ENCODE assay signal across 9 mouse cellular contexts in the genomic region with DNA sequence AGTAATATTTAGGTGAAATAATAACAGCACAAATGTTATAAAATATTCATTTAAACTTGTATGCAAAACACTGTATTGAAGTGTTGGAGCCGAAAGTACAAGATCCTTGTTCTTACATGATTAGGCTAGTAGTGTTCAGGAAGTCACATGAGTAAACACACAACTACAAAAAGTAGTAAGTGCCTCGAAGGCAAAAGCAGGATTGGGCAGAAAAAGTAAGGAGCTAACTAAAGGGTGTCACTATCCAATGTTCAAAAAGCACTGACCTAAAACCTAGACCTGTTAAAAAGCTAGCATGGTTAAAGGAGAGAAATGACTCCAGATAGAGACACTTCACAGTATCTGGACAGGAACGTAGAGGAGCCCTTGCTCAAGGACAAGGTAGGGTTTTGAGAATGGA. TPM values are rescaled to one million over a fixed set of nuclear protein-coding genes. Genes with fewer than 3 reads are reported as not detected.
DNase-seq lines count a peak whose midpoint lies in the region; ATAC-seq and TF ChIP-seq lines count a peak whose summit lies in the region.
"Had no signal": no experiment of that assay in that cellular context is flagged by ENCODE, and none has a peak within 500 bp of the region (broad histone marks: within the 10 kb centered on the region; RNA-seq: fewer than 3 reads in every experiment).

No protein-coding gene starts in this region.

- ATAC-seq in hindbrain, postnatal 0 days, result no peak
- no peak for ATAC-seq in midbrain, postnatal 0 days (ENCODE audit: low FRiP score)

- 0 out of 2 replicates have a peak overlapping the region, but pooled peaks have one; percentile 10 for H3K4me3 ChIP-seq in kidney, adult 2 months (ENCODE audit: insufficient read depth, low read depth, low read length)
- peak overlapping the region; percentile 82 for H3K4me3 ChIP-seq in bone marrow macrophage, adult 2 months (ENCODE audit: insufficient read depth, low read length)
- H3K4me3 ChIP-seq in hindbrain, postnatal 0 days (ENCODE audit: low read length), result peak overlapping the region; percentile 81
- H3K4me3 ChIP-seq in midbrain, postnatal 0 days (ENCODE audit: low read depth, low read length), result peak overlapping the region; percentile 69

- no peak for TF ChIP-seq POLR2A in kidney, adult 2 months (IDR thresholded peaks at IDR 0.05; ENCODE audit: low read depth, low read length)
- TF ChIP-seq POLR2A in bone marrow macrophage, adult 2 months (IDR thresholded peaks at IDR 0.05; ENCODE audit: borderline replicate concordance, low read depth, low read length), result no peak

- no peak for DNase-seq in kidney, adult 2 months
- no peak for DNase-seq in kidney, postnatal 4 days
- DNase-seq in hindbrain, postnatal 0 days (ENCODE audit: low spot score), result no peak
- DNase-seq in midbrain, postnatal 0 days (ENCODE audit: low spot score), result no peak
- no peak for DNase-seq in layer of hippocampus, postnatal 36 days
- no peak for DNase-seq in left cerebral cortex, adult 8-10 months (ENCODE audit: low spot score in 2 of 2)
- DNase-seq in layer of hippocampus, adult 11-12 months (ENCODE audit: low spot score), result no peak
- DNase-seq: lung, postnatal 4 days had no signal

- H3K27me3 ChIP-seq in kidney, adult 2 months (replicated peaks; ENCODE audit: control insufficient read depth, insufficient read depth, low read length), result no peaks in the 10 kb centered on the region
- no peaks in the 10 kb centered on the region for H3K27me3 ChIP-seq in hindbrain, postnatal 0 days (ENCODE audit: insufficient read depth, low read length)
- no peaks in the 10 kb centered on the region for H3K27me3 ChIP-seq in midbrain, postnatal 0 days (ENCODE audit: insufficient read depth, low read length)

- peaks cover 1% of the 10 kb centered on the region; the same call in 1 of the 2 replicates for H3K36me3 ChIP-seq in kidney, adult 2 months (ENCODE audit: control insufficient read depth, insufficient read depth, low read length)
- H3K36me3 ChIP-seq in hindbrain, postnatal 0 days (ENCODE audit: insufficient read depth, low read length), result no peaks in the 10 kb centered on the region
- H3K36me3 ChIP-seq in midbrain, postnatal 0 days (ENCODE audit: insufficient read depth, low read length), result 0 out of 2 replicates have a peak, but pooled peaks cover 3% of the 10 kb centered on the region

- H3K9ac ChIP-seq in hindbrain, postnatal 0 days (replicated peaks; ENCODE audit: low read length), result peak overlapping the region; percentile 77; the same call in 1 of the 2 replicates
- no peak overlapping the region for H3K9ac ChIP-seq in midbrain, postnatal 0 days (replicated peaks; ENCODE audit: low read length, poor library complexity, severe bottlenecking)

- peaks cover 3% of the 10 kb centered on the region; the same call in 1 of the 2 replicates for H3K4me1 ChIP-seq in kidney, adult 2 months (ENCODE audit: control insufficient read depth, insufficient read depth, low read length)
- H3K4me1 ChIP-seq in bone marrow macrophage, adult 2 months (ENCODE audit: control insufficient read depth, insufficient read depth, low read length), result 0 out of 2 replicates have a peak, but pooled peaks cover 2% of the 10 kb centered on the region
- H3K4me1 ChIP-seq in hindbrain, postnatal 0 days (ENCODE audit: insufficient read depth, low read length), result peaks cover 8% of the 10 kb centered on the region
- peaks cover 3% of the 10 kb centered on the region; the same call in 1 of the 2 replicates for H3K4me1 ChIP-seq in midbrain, postnatal 0 days (ENCODE audit: insufficient read depth, low read length)

- 16% methylated on average over 3 of the region's 3 CpGs for WGBS in kidney, adult 2 months
- WGBS in hindbrain, postnatal 0 days, result 66% methylated on average over 3 of the region's 3 CpGs
- WGBS in midbrain, postnatal 0 days, result 69% methylated on average over 3 of the region's 3 CpGs

- peak overlapping the region; percentile 75 for H3K4me2 ChIP-seq in hindbrain, postnatal 0 days (ENCODE audit: low read depth, low read length)
- H3K4me2 ChIP-seq in midbrain, postnatal 0 days (ENCODE audit: low read depth, low read length, poor library complexity, severe bottlenecking), result peak overlapping the region; percentile 71

- no peak for TF ChIP-seq CTCF in kidney, adult 2 months (conservative IDR thresholded peaks at IDR 0.05; ENCODE audit: insufficient read depth, insufficient read length, low read depth, low read length)
- TF ChIP-seq CTCF in bone marrow macrophage, adult 2 months (IDR thresholded peaks at IDR 0.05; ENCODE audit: low read depth, low read length), result no peak
- TF ChIP-seq CTCF in hindbrain, postnatal 0 days (IDR thresholded peaks at IDR 0.05; ENCODE audit: low read depth), result no peak
- TF ChIP-seq CTCF in midbrain, postnatal 0 days (IDR thresholded peaks at IDR 0.05), result no peak

- H3K27ac ChIP-seq in kidney, adult 2 months (ENCODE audit: insufficient read depth, low read depth, low read length), result no peak overlapping the region
- H3K27ac ChIP-seq in bone marrow macrophage, adult 2 months (ENCODE audit: insufficient read depth, low read depth, low read length), result peak overlapping the region; percentile 7; the same call in 1 of the 2 replicates
- no peak overlapping the region for H3K27ac ChIP-seq in hindbrain, postnatal 0 days
- H3K27ac ChIP-seq in midbrain, postnatal 0 days (ENCODE audit: low read depth, low read length), result no peak overlapping the region

- no peaks in the 10 kb centered on the region for H3K9me3 ChIP-seq in hindbrain, postnatal 0 days (ENCODE audit: low read length)
- H3K9me3 ChIP-seq in midbrain, postnatal 0 days (ENCODE audit: low read length), result no peaks in the 10 kb centered on the region

RNA-seq across cellular contexts. Expression of a gene that starts 0.9 kb away (rescaled TPM):
- polyA plus RNA-seq in kidney, adult 2 months (2012; rRNA removed), result 0.16 and 0.17 TPM in 2 replicates
- polyA plus RNA-seq in bone marrow macrophage, adult 2 months (2012; ENCODE audit: insufficient read depth, insufficient read length, missing spikeins), result 9.6 and 9.8 TPM in 2 replicates
- 2.5 and 3.0 TPM in 2 replicates for total RNA-seq in hindbrain, postnatal 0 days (2014; rRNA removed)
- 18.2 and 19.8 TPM in 2 replicates for polyA plus RNA-seq in hindbrain, postnatal 0 days (2015; fragmentation: Nextera tagmentation; extraction: Ambion mirVana)
- total RNA-seq in midbrain, postnatal 0 days (2014; rRNA removed), result 2.8 and 3.6 TPM in 2 replicates
- polyA plus RNA-seq in midbrain, postnatal 0 days (2015; fragmentation: Nextera tagmentation; extraction: Ambion mirVana), result 8.6 and 9.8 TPM in 2 replicates
- 1 to 10 TPM in 1 of 2 experiments, under 1 TPM in 1; 0.86 to 1.5 TPM for total RNA-seq in layer of hippocampus, postnatal 36 days (2021)
- 1 to 10 TPM in 2 of 4 experiments, under 1 TPM in 2; 0.81 to 2.5 (median 1.2) TPM for total RNA-seq in left cerebral cortex, adult 8-10 months (2022)

RNA-seq across cellular contexts. Expression of a gene that starts 1.2 kb away (rescaled TPM):
- polyA plus RNA-seq in kidney, adult 2 months (2012; rRNA removed), result 1.4 and 2.0 TPM in 2 replicates
- 18.1 and 19.9 TPM in 2 replicates for polyA plus RNA-seq in bone marrow macrophage, adult 2 months (2012; ENCODE audit: insufficient read depth, insufficient read length, missing spikeins)
- total RNA-seq in hindbrain, postnatal 0 days (2014; rRNA removed), result 4.3 and 5.9 TPM in 2 replicates
- polyA plus RNA-seq in hindbrain, postnatal 0 days (2015; fragmentation: Nextera tagmentation; extraction: Ambion mirVana), result 6.3 and 6.9 TPM in 2 replicates
- 5.3 and 5.6 TPM in 2 replicates for total RNA-seq in midbrain, postnatal 0 days (2014; rRNA removed)
- polyA plus RNA-seq in midbrain, postnatal 0 days (2015; fragmentation: Nextera tagmentation; extraction: Ambion mirVana), result 5.2 and 6.7 TPM in 2 replicates
- 10 to 100 TPM; 15.3 to 17.0 TPM for total RNA-seq in layer of hippocampus, postnatal 36 days (2021)
- total RNA-seq in left cerebral cortex, adult 8-10 months (2022), result 10 to 100 TPM; 10.8 to 11.6 (median 11.4) TPM

RNA-seq across cellular contexts. Expression of a gene that starts 48.9 kb away (rescaled TPM):
- 2.8 and 4.0 TPM in 2 replicates for polyA plus RNA-seq in kidney, adult 2 months (2012; rRNA removed)
- 10.9 and 12.3 TPM in 2 replicates for polyA plus RNA-seq in bone marrow macrophage, adult 2 months (2012; ENCODE audit: insufficient read depth, insufficient read length, missing spikeins)
- 27.5 and 29.7 TPM in 2 replicates for total RNA-seq in hindbrain, postnatal 0 days (2014; rRNA removed)
- polyA plus RNA-seq in hindbrain, postnatal 0 days (2015; fragmentation: Nextera tagmentation; extraction: Ambion mirVana), result 28.8 and 30.7 TPM in 2 replicates
- total RNA-seq in midbrain, postnatal 0 days (2014; rRNA removed), result 36.1 and 49.0 TPM in 2 replicates
- polyA plus RNA-seq in midbrain, postnatal 0 days (2015; fragmentation: Nextera tagmentation; extraction: Ambion mirVana), result 31.7 and 31.8 TPM in 2 replicates
- total RNA-seq in layer of hippocampus, postnatal 36 days (2021), result 10 to 100 TPM; 55.7 to 60.7 TPM
- total RNA-seq in left cerebral cortex, adult 8-10 months (2022), result 10 to 100 TPM; 55.3 to 65.0 (median 60.9) TPM

RNA-seq across cellular contexts. Expression of a gene that starts 49.2 kb away (rescaled TPM):
- polyA plus RNA-seq in kidney, adult 2 months (2012; rRNA removed), result 10.3 and 12.1 TPM in 2 replicates
- polyA plus RNA-seq in bone marrow macrophage, adult 2 months (2012; ENCODE audit: insufficient read depth, insufficient read length, missing spikeins), result 28.1 and 33.0 TPM in 2 replicates
- total RNA-seq in hindbrain, postnatal 0 days (2014; rRNA removed), result 26.0 and 27.7 TPM in 2 replicates
- 41.9 and 46.6 TPM in 2 replicates for polyA plus RNA-seq in hindbrain, postnatal 0 days (2015; fragmentation: Nextera tagmentation; extraction: Ambion mirVana)
- 35.1 and 41.9 TPM in 2 replicates for total RNA-seq in midbrain, postnatal 0 days (2014; rRNA removed)
- 45.1 and 46.2 TPM in 2 replicates for polyA plus RNA-seq in midbrain, postnatal 0 days (2015; fragmentation: Nextera tagmentation; extraction: Ambion mirVana)
- 10 to 100 TPM; 56.7 to 58.5 TPM for total RNA-seq in layer of hippocampus, postnatal 36 days (2021)
- total RNA-seq in left cerebral cortex, adult 8-10 months (2022), result 10 to 100 TPM; 48.5 to 55.8 (median 52.1) TPM

Comparison
In these comparisons a context has a peak if more than half of its experiments do, and no peak if none do; other contexts are left out.
1. H3K4me3 ChIP-seq: peak in every context shown above with its lines; median percentile 82 in bone marrow macrophage, adult 2 months; 81 in hindbrain, postnatal 0 days; 69 in midbrain, postnatal 0 days; 10 in kidney, adult 2 months.